Mouse (Mus musculus): ENCODE measurements around the gene Gnai2.

The Gnai2 gene

GRCm38 (mm10) chr9:107609433-107609830, 25.7 kb downstream of the Gnai2 start:
- no peak for ATAC-seq (ENCODE audit: low TSS enrichment)

DNA sequence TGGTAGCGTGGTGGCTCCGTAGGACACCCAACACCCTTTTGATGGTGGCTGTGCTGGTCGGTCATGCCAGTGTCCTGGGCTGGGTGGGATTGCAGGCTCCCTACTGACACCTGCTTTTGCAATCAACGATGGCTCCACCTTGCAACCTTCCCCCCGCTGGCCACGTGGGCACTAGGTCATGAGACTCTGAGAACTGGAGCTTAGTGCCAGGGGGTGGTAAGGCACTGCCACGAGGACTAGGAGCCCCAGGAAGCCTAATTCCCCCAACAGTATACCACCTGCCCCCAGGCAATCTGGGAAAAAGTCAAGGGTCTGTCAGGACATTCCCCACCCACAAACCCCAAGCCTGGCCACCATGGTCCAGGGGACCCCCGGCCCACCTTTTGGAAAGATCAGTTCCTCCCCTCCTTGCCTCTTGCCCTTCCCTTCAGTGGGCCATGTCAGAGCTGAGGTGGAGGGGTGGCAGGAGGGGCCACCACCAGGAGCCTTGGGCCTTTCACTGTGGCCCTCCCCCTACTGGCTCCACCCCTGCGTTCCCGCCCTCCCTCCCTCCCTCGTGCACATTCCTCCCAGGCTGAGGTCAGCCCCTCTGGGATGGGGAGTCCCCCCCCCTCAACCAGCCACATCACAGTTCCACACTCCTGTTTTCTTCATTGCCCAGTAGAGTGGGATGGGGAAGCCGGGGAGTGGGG, 26.3 kb downstream of the Gnai2 start, which contains the start of gene Sema3b:
TSS of gene Sema3b (minus strand) at position 489 of the 692 bp plus-strand sequence.
- no peak for ATAC-seq (ENCODE audit: low TSS enrichment)

DNA sequence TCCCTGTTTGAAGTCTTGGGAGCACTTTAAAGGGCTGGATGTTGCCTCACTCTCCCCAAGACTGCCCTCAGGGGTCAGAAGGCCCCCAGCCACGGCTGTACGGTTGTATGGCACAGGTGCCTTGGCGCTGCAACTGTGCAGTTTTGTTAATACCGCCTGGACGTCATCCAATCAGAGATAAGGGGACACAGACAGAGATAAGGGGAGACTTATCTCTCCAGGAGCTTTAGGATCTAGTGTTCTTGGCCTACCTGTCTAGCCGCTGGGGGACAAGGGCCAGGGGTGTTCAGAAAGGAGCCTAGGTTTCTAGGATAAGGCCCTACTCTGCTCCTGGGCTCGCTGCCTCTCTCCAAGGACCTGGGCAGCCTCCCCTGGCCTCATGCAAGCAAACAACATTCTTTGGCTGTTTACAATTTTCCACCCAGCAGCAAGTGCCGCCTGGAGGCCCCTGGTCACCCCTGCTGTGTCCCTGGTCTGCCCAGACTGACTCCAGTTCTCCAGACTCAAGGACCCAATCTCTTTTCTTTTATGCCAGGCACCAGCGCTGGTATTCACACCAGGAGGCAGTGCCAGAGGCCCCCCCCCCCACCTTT, 27.4 kb downstream of the Gnai2 start:
- ATAC-seq (ENCODE audit: low TSS enrichment): no peak

DNA sequence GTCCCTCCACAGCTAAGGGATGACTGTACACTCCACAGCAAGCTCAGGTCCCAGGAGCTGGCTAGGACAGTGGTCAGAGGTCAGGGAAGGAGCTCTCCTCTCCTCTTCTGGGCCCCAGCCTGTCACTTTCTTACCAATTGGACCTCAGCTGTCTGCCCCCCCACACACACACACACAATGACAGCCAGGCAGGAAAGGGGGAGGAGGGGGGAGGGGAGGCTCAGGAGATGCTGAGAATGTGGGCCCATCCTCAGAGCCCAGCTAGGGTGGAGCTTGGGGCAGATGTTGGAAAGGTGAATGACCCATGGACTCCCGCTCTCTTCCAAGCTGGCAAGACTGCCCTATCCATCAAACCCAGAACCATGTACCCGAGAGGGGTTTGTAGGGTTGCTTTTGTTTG, 28.1 kb downstream of the Gnai2 start:
- no peak for ATAC-seq (ENCODE audit: low TSS enrichment)

DNA sequence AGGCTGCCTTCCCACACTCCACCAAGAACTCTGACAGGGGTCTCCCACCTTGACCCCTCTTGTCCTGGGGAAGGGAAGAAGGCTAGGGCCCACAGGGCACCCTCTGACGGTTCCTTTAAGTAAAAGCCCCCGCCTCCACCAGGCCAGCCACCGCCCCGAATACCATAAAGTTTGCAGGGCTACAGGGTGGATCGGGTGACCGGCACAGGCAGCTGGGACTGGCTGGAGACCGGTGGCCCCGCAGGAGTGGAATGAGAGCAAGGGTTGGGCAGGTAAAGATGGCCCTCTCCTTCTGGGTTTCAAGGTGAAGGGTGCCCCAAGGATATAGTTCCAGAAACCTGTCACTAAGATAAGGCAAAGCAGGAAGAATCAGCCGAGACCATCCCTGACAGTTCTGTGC, 28.6 kb downstream of the Gnai2 start:
- ATAC-seq (ENCODE audit: low TSS enrichment): no peak

DNA sequence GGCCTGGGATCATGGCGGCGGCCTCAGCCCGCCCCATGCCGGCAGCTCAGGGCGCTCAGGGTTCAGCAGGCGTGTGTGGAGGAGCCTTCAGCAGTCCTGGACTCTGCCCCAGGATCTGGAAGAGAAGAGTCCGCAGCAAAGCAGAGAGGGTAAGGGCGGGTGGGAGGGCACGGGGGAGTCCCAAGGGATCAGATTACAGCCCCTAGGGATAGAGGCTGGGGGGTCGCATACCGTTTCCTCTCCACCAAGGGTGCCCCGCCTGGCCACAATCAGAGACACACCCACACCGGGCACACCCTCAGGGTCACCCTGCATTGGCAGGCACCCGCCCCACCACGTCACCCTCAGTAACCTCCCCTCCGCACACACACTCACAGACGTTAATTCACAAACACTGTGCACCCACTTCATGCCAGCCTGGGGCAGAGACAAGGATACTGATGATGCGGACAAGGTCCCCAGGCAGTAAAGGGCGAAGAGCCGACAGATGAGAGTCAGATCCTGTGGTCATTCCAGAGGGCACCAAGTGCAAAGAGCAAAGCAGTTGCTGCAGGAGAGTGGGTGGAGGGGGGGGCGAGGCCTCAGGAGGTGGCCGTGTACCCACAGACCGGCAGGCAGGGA, 30.0 kb downstream of the Gnai2 start:
- no peak for ATAC-seq (ENCODE audit: low TSS enrichment)

DNA sequence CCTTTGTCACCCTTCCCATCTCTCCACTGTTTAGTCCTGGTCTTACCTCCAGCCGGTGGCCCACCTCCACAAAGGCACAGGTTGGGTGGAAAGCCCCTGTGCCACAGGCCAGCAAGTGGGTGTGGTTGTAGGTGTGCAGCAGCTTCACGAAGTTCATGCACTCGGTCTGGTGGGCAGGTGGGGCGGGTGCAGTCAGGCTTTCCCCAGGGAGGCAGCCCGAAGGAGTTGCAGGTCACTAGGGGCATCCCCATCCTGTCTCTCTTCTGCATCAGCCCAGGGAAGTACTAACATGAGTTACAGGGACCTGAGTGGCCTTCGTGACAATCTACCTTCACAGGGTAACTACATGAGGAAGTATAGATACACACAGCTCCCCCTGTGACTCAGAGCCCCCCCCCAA, 31.9 kb downstream of the Gnai2 start:
- no peak for ATAC-seq (ENCODE audit: low TSS enrichment)

- ATAC-seq (ENCODE audit: low TSS enrichment): peak; percentile 78
These were observed 33.0 kb downstream of the Gnai2 start for GRCm38 (mm10) chr9:107602068-107602648.

DNA sequence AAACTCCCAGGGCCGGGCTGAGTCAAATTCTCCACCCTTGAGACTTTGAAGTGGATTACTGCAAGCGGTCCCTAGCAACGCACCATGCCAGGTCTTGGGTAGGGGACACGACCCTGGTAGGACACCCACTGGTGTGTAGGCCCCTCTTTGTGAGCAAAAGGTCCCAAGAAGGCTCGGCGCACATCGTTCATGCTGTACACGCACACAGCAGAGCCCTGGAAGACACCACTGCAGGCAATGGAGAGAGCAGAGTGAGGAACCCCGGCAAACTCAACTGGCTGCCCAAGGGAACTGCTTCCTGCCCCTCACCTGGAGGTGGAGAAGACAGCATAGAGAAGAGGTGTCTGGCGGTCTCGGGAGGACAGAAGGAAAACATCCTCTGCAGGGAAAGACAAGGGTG, 33.9 kb downstream of the Gnai2 start:
- no peak for ATAC-seq (ENCODE audit: low TSS enrichment)

GRCm38 (mm10) chr9:107600745-107601144, 34.4 kb downstream of the Gnai2 start:
- ATAC-seq (ENCODE audit: low TSS enrichment): no peak

GRCm38 (mm10) chr9:107599842-107600241, 35.3 kb downstream of the Gnai2 start:
- ATAC-seq (ENCODE audit: low TSS enrichment): no peak

- no peak for ATAC-seq (ENCODE audit: low TSS enrichment)
These were observed 35.7 kb downstream of the Gnai2 start for GRCm38 (mm10) chr9:107599433-107599832.

GRCm38 (mm10) chr9:107598385-107598784, 36.8 kb downstream of the Gnai2 start:
- ATAC-seq (ENCODE audit: low TSS enrichment): no peak

DNA sequence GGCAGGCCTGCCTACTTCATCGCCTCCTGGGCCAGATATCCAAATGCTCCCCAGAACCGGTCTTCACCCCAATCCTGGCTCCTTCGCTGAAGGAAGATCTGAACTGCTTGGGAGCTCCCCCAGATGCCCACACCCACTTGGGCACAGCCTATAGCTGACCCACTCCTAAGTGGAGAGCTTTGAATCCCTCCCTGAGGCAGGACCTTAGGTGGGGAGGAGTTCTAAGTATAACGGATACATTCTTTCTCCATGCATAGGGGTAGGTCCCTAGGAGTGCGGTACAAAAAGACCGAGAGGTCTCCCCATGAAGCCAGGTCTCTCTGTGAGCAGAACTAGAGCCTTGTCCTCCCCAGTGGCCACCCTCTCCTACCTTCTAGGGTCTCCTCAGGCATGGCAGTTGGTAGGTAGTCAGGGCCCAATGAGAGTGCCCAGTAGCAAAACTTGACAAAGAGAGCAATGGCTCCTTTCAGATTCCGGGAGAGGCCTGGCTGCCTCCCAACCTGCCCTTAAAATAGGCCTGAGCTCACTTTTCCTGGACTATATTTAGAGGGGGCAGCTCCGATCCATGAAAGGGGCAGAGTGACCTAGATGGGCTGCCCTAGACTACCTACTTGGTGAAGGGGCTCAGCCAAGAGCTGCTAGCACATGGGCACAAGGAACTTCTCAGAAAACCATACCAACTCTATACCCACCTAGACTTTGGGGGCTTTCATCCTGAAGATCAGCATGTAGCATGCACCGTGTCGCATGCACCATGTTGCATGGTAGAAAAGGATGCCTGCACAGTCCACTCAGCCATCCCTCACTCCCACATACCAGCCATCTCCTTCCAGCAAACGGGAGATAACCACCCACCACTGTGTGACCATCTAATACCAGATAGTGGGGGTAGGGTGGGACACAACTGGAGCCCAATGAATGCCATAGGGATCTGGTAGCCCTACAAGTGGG, 38.3 kb downstream of the Gnai2 start:
- no peak for ATAC-seq (ENCODE audit: low TSS enrichment)

DNA sequence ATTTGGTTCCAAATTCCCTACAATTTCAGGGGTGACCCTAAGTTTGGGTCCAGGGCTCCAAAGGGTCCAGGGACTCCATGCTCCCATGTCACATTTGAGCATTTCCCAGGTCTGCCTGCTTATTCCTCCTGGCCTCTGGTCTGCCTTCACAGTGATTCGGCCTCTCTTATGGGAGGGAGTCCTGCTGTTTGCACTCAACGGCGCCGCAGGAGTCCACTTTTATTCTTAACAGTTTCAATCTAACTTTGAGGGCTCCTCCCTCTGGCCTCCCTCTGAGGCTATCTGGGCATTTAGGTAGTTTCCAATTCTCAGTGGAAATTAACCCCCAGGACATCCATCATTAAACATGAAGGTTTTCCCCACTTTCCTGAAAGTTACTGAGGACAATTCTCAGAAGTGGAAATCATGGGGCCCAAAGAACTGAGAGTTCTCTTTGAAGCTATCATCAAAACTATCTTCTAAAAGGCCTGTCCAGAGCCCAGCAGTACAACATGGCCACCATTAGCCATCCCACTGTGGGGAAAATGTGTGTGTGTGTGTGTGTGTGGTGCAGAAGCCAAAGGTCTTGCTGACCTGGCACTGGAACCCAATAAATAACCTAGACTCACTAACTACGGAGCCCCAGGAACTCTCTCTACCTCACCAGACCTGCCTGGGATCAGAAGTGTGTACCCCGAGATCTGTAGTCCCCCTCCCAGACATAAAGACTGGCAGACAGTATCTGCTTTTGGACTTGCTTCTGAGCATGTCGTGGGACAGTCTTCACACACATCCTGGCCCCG, 40.7 kb downstream of the Gnai2 start:
- no peak for ATAC-seq (ENCODE audit: low TSS enrichment)

DNA sequence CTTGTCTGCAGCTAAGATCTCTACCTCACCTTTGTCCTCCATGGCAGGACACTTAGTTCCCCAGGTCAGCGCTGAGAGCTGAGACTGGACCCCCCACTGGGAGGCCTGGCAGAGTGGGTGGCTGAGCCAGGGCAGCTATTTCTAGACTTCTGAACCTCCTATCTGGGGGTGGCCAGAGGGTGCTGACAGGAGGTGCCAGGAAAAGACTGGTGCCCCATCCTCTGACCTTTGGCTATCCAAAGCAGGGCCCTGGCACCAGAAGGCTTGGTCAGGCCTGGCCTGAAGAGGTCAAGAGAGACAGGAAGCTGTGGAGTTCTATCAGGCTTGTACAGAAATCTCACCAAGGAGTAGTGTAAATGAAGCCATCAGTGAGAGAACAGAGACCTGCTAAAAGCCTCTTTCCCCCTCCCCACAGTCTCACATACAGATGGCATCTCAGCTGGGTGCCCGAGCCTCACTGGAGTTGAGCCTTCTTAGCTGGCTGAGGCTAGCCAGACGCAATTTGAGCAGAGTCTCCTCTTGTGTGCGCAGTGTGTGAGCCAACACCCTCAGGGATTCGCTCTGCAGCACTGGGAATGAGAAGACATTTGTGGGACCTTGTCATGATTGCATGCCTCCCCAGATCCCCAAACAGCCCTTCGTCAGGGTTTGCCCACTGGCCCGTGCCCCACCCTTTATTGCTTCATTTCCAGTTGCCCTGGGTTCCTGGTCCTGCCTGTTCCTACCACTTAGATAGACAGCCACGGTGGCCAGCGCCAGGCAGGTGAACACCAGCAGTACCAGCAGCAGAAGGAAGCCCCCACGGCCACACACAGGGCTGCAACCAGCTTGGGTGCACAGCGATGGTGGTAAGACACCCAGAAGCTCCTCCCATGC, 41.8 kb downstream of the Gnai2 start:
- ATAC-seq (ENCODE audit: low TSS enrichment): no peak

GRCm38 (mm10) chr9:107590773-107591060, 44.5 kb downstream of the Gnai2 start:
- ATAC-seq (ENCODE audit: low TSS enrichment): no peak

- ATAC-seq (ENCODE audit: low TSS enrichment): no peak
These were observed 45.0 kb downstream of the Gnai2 start for GRCm38 (mm10) chr9:107590058-107590772.

DNA sequence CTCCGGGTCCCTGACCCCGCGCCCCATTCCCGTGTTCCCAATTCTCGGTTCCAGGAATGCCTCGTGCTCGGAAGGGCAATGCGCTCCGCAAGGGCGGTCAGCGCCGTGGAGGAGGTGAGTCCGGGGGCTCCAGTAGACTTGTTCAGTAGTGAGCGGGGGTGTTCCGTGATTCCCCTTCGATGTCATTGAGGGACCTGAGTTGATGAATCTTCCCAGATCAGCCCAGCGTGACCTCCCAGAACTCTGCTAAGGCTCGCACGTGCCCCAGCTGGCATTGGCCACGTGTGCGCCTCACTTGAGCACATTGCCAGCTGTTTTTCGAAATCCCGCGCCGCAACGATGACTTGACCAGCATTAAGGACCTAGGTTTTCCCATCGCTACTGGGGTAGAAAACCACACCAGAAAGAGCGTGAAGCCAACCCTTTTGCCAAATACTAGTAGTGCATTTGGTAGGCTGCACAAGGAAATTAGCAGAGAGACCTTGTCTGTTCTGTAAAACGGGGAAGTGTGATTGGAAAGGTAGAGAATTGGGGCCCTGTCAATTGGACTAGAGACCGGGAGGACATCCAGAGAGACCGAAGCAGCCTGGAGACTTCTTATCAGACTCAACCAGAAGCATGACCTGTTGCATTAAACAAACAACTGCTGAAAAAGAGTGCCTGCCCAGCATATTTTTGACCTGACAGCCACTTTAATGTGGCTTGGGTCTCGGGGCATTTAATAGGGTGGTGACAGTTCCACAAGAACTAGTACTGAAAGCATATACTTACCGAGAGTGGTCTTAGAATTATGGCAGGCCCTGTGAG, 47.1 kb downstream of the Gnai2 start:
- peak; percentile 13; the same call in 1 of the 2 replicates for ATAC-seq (ENCODE audit: low TSS enrichment)

Measured in frontal cortex, adult (tissue).